Mouse (Mus musculus) layer of hippocampus, adult 9-11 months (tissue): ENCODE results near the gene Ephb2.

Experiments used
- DNase-seq: peaks from one replicate; pipeline ENCODE4 v3.0.0; 2022

Gene Ephb2

GRCm38 (mm10) chr4:136835621-136836386, at the start of gene Ephb2:
Gene Ephb2 (minus strand): TSS chr4:136835988.
- DNase-seq, result peak; percentile 38

GRCm38 (mm10) chr4:136878601-136879000, 42.8 kb upstream of the Ephb2 start:
- DNase-seq, result no peak

DNA sequence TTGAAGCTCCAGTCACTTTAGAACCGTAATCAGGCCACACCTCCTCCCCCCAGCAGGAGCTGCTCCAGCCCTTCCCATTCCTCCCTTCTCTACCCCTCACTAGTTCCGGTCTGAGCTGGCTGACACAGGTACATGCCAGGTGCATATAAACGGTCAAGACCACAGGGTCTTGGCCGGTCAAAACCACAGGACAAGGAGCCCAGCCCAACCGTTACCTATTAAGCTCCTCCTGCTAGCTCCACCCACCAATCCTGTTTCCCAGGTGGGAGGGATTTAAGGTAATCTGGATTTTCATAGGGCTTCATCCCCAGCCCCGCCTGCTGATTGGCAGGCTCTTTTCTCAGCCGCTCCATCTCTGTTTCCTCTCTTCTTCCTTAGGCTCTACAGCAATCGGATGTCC, 42.4 kb upstream of the Ephb2 start:
- DNase-seq, result no peak

- DNase-seq, result no peak
Observed at GRCm38 (mm10) chr4:136876971-136877370, 41.2 kb upstream of the Ephb2 start.

GRCm38 (mm10) chr4:136875012-136875411, 39.2 kb upstream of the Ephb2 start:
- DNase-seq, result no peak

DNA sequence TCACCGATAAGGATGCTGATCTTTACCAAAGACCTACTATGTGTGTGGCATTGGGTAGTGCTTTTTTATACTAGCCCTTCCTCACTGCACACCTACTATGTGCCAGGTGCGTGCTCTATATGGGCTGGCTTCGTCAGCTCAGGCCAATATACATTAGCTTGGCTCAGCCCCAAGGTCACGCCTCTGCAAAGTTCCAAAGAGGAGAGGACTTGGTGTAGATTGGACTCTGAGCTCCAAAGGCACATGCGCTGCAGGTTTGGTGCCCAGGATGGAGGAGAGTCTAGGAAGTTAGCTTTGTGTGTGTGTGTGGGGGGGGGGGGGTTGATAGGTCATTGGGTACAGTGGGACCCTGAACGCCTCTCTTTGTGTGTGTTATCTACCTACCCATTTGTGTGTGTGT, 32.6 kb upstream of the Ephb2 start:
- DNase-seq, result no peak

- no peak for DNase-seq
Observed at GRCm38 (mm10) chr4:136867690-136868345, 32.0 kb upstream of the Ephb2 start.

GRCm38 (mm10) chr4:136865531-136865930, 29.7 kb upstream of the Ephb2 start:
- DNase-seq, result no peak

DNA sequence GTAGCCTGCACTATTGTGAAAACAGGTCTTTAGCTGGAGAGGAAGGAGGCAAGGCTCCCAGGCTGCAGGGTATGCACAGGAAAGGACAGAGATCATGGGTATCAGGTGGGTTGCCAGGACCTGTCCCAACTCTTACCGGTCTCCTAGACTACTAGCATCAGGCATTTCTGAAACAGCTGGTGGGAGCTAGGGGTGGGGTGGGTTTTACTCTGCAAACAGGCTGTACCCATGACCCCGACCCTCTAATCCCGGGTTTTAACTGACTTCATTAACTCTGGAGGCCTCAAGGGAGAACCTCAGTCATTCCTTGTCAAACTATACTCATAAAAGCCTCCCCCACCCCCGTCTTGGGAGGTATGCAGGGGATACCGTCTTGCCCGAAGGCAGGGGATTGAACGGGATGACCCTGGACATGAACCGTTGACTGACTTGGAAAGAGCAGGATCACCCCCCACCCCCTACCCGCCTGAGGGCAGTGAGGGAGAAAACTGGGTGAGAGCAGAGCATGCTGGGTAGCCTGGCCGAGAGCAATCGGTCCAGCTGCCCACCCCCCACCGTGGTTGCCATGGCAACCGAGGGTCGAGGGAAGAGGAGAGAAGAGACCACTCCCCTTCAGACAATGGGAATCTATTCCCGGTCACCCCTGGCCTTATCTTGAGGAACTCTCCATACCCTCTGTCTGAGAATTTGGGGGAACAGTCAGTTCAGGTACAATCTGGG, 29.1 kb upstream of the Ephb2 start:
- no peak for DNase-seq

GRCm38 (mm10) chr4:136863517-136863916, 27.7 kb upstream of the Ephb2 start:
- DNase-seq, result no peak

DNA sequence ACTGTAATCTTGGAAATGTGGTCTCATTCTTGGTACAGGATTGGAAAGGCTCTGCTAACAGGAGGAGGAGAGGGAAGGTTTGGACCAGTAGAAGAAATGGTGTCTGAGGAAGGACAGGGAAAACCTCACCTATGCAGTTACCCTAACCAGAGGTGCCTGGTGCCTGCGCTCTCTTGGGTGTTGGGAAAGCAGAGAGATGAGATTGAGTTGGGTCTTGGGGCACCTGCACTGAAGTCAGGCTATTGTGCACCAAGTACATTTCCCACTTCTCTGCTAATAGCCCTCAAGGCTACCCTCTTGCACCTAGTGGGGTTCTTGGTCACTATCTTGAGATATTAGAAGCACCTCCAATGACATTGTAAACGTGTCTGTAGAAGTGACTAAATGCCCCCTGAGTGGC, 26.6 kb upstream of the Ephb2 start:
- no peak for DNase-seq

GRCm38 (mm10) chr4:136861806-136862205, 26.0 kb upstream of the Ephb2 start:
- no peak for DNase-seq

- no peak for DNase-seq
Observed at GRCm38 (mm10) chr4:136860022-136860421, 24.2 kb upstream of the Ephb2 start.

DNA sequence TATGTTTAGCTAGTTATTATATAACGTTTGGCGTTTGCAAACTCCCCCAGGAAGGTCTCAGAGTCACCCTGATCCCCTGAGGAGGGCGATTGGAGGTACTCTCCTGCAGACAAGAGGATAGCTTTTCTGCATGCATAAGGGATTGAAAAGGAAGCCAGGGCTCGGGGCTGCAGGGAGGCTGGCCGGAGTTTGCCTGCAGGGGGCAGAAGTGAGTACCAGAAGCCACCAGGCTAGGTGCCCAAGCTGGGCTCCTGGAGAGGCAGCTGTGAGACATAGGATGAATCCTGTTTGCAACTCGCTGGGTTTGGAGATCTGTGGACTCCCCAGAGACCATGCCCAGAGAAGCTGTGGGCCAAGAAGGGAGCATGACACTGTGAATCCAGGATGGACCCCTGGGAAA, 19.3 kb upstream of the Ephb2 start:
- DNase-seq, result no peak

GRCm38 (mm10) chr4:136852989-136853388, 17.2 kb upstream of the Ephb2 start:
- no peak for DNase-seq

DNA sequence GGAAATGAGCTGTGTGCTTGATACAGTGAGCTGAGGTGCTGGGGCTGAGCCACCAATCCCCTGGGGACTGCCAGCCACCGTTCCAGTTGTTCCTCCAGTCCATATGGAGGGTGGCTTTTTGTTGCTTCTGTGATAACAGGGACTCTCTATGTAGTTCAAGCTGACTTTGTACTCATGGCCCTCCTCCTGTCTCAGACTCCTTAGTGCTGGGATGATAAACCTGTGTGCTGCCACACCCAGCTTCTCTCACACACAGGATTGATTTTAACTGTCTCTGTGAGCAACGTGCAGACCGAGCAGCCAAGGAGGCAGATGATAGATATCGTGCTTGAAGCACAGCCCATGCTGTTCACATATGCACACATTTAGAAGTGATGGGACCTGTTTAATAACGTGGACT, 16.3 kb upstream of the Ephb2 start:
- no peak for DNase-seq

DNA sequence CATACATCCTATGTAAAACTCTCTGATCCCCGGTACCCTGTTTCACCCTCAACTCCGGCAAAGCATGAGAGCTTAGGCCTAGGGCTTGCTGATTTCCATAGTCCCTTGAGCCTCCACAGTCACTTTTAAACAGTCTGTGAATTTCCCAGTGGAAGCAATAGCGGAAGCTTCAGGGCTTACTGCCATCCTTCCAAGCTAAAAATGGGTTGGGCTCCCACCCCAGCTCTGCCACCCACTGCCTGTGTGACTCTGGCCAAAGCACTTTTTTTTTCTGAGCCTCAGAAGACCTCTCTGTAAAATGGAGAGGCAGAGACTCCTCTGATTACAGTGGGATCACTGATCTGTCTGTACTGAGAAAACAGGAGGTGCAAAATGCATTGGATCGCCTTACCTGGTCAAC, 12.8 kb upstream of the Ephb2 start:
- DNase-seq, result no peak

GRCm38 (mm10) chr4:136847166-136847565, 11.4 kb upstream of the Ephb2 start:
- no peak for DNase-seq

GRCm38 (mm10) chr4:136842802-136843201, 7.0 kb upstream of the Ephb2 start:
- DNase-seq, result no peak

DNA sequence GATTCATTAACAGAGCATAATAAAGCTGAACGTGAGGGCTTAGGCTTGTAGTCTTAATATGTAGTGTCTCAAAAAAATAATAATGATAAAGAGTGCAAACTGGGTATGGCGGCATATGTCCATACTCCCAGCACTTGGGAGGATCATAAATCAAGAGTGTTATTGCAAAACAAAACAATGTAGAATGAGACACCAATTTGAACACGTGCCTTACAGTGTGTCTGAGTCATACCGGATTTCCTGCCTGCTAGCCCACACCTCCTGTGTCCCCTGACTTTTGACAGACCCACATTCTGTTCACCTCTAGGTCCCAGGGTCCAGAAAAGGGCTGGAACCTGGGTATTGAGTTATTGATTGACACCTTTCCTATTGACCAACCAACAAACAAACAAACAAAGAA, 6.2 kb upstream of the Ephb2 start:
- DNase-seq, result no peak

DNA sequence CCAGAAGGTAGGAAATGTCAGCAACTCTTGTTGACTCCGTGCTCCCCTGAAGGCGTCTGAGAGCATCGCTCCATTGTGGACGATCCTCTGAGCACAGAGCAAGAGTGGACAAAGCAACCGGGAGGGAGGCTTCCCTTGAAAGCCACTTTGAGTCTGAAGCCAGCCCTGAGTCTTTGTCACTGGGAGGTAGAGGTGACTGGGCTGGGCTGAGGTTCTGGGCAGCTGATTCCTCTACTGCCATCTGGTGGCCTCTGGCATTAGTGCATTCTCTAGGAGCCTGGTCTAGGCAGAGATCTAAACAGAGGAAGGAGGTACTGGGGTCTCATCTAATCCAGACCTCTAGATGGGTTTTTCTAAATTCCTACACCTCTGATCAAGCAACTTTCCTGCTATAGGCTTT, 5.3 kb upstream of the Ephb2 start:
- DNase-seq, result peak; percentile 63

DNA sequence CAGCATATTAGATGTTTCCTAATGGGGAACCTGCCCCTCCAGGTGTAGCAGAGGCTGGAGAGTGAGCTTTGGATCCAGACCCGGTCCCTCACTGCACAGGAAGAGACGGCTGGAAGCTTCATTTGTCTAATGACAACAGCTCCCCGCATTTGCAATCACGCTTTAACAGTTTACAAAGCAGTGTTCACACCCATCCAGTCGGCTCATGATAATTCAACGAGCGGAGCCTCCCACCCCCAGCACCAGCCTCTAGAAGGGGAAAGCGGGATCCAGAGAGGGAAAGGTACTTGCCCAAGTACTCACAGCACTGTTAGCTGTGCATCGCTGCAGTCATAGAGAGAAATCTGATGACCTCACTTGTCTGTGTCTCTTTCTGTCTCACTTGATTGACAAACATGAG, 2.7 kb upstream of the Ephb2 start:
- no peak for DNase-seq

GRCm38 (mm10) chr4:136838026-136838425, 2.2 kb upstream of the Ephb2 start:
- no peak for DNase-seq

- no peak for DNase-seq
Observed at GRCm38 (mm10) chr4:136836387-136836931, 671 bp upstream of the Ephb2 start.
